Mouse (Mus musculus) thymus, adult 2 months (tissue): ENCODE measurements at regions not wholly inside any gene's neighbourhood (a gene's known extent, or its start where the extent isn't known, plus 50 kb on each side); places are given as distances from the start of the nearest gene placed in this dataset.

Experiments
- CTCF ChIP-seq: fragments of 200-500 bp; IDR thresholded peaks from 2 replicates; pipeline ENCODE4 v1.5.1; 2012; ENCODE audit warnings: mild to moderate bottlenecking, control low read depth, low read length, moderate library complexity, borderline replicate concordance; ENCODE audit not compliant: control insufficient read depth, poor library complexity, insufficient read depth; ENCODE audit errors: extremely low read depth
- POLR2A ChIP-seq: fragments of 200-500 bp; IDR thresholded peaks from 2 replicates; pipeline ENCODE4 v1.6.1; 2012; ENCODE audit warnings: mild to moderate bottlenecking, low read length, control low read depth, moderate library complexity; ENCODE audit not compliant: control insufficient read depth, poor library complexity, insufficient read depth; ENCODE audit errors: extremely low read depth

DNA sequence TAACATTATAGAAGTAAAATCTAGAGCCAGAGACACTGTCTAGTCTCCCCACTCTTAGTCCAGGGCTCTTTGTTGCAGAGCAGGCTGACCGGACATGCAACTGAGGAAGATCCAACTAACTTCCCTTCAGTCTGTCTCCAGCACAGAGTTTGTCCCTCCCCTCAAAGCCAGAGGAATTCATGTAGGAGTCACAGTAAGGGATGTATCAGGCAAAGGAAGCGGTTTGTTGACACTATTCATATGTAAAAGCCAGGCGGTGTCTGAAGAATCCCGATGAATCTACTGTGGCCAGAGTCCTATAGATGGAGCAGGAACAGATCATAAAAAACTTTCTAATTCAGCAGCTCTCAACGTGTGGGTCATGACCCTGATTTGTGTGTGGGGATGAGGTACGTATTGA lies 179.7 kb upstream of the Foxn2 start:
- no peak for TF ChIP-seq CTCF
- TF ChIP-seq POLR2A: no peak
